Mouse (Mus musculus) gonadal fat pad, adult 2 months (tissue): ENCODE data around the gene Ccdc24. TPM values are rescaled to one million over a fixed set of nuclear protein-coding genes. Genes with fewer than 3 reads are reported as not detected.

ENCODE experiments used
- DNase-seq: peaks from one replicate; pipeline ENCODE4 v3.0.0-alpha.2; 2012; ENCODE audit warnings: low read depth
- polyA plus RNA-seq: library from polyadenylated mRNA; depleted of rRNA; stranded (reverse); fragments of >200 nt; gene quantifications from 2 replicates; pipeline ENCODE4 v1.2.3, GENCODE M21; 2012

The Ccdc24 gene
- polyA plus RNA-seq, 1 experiment: 3.3 TPM

- no peak for DNase-seq
Measured at GRCm38 (mm10) chr4:117855146-117855545, 17.2 kb downstream of the Ccdc24 start.

- no peak for DNase-seq
Measured at GRCm38 (mm10) chr4:117852152-117852868, 20.0 kb downstream of the Ccdc24 start.

GRCm38 (mm10) chr4:117850871-117851270, 21.5 kb downstream of the Ccdc24 start:
- no peak for DNase-seq

- DNase-seq: no peak
Measured at GRCm38 (mm10) chr4:117850176-117850575, 22.2 kb downstream of the Ccdc24 start.

- no peak for DNase-seq
Measured at GRCm38 (mm10) chr4:117849506-117849905, 22.9 kb downstream of the Ccdc24 start.

GRCm38 (mm10) chr4:117849063-117849462, 23.3 kb downstream of the Ccdc24 start:
- no peak for DNase-seq

DNA sequence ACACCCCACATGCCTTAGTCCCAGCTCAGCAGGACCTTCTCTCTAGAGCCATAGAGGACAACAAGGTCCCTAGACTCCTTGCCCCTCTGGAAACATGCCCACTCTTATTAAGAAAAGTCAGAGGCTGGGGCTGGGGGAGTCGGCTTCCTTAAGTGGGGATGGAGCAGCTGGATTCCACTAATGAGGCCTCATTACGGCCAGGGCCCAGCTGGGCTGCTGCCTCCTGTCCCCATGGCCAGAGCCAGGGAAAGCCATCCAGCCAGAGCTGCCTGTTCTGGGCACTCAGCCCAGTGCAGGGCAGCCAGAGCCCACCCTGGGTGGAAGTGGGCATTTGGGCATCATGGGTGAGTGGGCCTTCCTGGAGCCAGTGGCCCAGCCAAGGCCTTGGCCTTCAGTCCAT, 25.3 kb downstream of the Ccdc24 start:
- DNase-seq: no peak

- DNase-seq: no peak
Measured at GRCm38 (mm10) chr4:117846261-117846660, 26.1 kb downstream of the Ccdc24 start.

DNA sequence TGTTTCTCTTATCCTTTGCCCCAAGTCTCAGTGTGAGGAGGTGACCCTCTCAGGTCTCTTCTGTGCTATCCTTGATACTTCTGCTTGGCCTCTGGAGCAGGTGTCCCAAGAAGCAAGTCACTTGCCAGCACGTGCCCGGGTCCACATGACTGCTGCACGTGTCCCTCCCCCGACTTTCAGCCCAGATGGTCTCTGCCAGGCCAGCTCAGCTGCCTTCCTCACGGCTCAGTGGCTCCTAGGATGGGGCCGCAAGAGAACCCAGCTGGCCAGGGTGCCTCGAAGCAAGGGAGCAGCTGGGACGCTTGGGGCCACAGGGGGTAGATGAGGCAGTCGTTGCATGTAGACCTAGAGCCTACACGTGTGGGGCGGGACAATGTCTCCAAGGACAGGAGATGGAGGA, 27.0 kb downstream of the Ccdc24 start:
- no peak for DNase-seq

DNA sequence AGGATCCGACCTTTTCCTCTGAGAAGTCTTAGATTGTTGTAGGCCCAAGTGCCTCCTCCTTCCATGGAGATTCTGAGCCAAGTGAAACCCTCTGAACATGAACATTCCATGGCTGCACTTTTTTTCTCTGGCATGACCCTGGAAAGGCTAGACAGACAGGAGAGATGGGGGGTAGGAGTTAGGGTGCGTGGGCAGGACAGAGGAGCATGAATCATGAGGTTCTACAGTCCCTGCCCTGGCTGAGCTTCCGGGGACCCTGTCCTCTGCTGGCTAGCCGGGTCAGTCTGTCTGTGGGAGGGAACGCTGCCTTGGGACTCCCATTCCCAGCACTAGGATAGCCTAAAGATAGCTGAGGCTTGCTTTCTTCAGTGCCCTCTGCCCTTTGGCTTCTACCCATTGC, 27.9 kb downstream of the Ccdc24 start:
- no peak for DNase-seq

- DNase-seq: no peak
Measured at GRCm38 (mm10) chr4:117843101-117843500, 29.3 kb downstream of the Ccdc24 start.

GRCm38 (mm10) chr4:117841566-117841965, 30.8 kb downstream of the Ccdc24 start:
- DNase-seq: no peak

DNA sequence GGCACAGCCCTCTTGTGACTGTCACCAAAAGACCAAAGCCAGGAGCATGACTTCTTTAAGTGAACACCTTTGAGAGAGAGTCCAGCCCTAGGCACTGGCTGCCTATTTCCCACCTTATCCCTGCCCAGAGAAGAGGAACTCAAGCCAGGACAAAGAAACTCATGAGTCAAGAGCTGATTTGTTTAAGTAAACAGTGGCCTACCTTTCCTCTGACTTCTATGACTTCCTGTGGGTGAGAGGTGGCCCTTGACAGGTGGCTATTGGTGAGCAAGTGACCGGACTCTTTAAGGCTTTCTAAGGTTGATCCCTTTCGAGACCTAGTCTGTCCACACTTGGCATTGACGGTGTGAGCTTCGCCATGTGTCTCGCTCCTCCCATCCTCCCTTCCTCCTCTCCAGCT, 31.5 kb downstream of the Ccdc24 start:
- DNase-seq: no peak

GRCm38 (mm10) chr4:117839366-117839765, 33.0 kb downstream of the Ccdc24 start:
- no peak for DNase-seq

- DNase-seq: no peak
Measured at GRCm38 (mm10) chr4:117837271-117837670, 35.1 kb downstream of the Ccdc24 start.

GRCm38 (mm10) chr4:117836204-117836767, 36.1 kb downstream of the Ccdc24 start:
- no peak for DNase-seq

DNA sequence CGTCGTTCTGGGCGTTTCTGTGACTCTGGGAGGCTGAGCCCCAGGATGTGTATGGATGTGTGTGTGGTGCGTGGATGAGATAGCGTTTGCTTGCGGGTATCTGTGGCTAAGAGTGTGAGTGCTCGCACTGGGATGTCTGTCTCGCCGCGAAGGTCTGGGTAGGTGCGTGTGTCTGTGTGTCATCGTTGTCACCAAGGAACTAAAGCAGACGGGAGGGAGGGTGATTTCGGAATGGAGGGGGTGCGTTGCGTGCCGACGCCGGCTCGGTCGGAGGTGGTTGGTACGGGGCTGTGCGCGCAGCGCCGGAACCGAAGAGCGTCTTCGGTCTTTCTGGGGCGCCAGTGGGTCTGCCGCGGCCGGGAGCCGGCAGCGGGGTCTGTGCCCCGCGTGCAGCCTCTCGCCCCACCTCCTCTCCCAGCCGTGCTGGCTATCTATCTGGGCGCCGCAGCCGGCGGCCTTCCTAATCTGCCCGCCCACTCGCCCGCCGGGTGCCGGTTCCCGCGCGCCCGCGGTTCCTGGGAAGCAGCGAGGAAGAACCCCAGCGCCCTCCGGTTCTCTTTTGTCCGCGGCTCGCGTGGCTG, 36.7 kb downstream of the Ccdc24 start:
- no peak for DNase-seq

DNA sequence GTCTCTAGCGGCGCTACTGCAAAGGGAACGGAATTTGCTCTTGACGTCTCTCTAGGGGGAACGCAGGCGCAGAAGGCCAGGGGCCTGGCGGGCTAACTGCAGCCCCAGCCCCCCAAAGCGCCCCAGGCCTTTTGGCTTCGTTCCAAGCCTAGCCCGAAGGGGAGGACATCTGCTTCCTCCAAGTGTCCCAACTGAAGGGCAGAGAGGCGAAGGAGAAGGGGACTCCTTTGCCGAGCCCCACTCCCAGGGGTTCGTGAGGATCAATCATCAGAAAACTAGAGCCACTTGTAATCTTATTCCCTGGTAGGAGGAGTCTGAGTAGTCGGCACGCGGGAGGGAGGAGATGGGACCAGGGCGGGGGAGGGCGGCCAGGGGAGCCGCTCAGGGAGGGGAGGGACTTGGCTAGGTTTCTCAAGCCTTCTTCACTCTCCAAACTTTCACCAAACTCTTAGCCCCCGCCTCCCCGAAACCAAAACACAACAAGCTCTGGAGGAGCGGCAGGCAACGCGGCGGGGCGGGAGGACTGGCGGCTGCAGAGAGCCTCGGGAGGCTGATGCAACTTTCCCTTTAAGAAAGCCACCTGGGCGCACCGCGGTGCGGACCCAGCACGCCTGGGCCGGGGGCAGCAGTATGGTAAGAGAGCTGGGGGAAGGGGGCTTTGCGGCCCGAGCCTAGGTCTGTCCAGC, 37.4 kb downstream of the Ccdc24 start:
- no peak for DNase-seq

DNA sequence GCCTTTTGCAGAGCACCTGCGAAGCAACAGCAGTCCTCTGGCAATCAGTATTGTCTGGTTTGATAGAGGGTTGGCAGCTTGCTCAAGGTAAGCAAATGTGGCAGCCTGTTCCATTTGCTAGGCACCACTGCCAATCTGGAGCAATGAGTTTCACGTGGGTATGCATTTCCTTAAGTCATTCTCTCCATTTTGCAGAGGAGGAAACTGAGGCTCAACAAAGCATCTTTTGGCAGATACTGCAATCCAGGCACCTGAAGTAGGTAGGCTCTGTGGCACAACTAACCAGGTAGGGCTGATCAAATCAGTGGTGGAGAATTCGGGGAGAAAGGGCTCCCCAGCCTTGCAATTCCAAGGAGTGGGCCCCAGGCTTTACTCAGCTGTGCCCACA, 37.9 kb downstream of the Ccdc24 start, which contains the start of gene Slc6a9:
Gene Slc6a9 (plus strand): TSS at position 50 of the 388 bp plus-strand sequence.
- DNase-seq: no peak

GRCm38 (mm10) chr4:117831920-117832691, 40.3 kb downstream of the Ccdc24 start:
- DNase-seq: no peak

GRCm38 (mm10) chr4:117831499-117831898, 40.9 kb downstream of the Ccdc24 start:
- DNase-seq: no peak

DNA sequence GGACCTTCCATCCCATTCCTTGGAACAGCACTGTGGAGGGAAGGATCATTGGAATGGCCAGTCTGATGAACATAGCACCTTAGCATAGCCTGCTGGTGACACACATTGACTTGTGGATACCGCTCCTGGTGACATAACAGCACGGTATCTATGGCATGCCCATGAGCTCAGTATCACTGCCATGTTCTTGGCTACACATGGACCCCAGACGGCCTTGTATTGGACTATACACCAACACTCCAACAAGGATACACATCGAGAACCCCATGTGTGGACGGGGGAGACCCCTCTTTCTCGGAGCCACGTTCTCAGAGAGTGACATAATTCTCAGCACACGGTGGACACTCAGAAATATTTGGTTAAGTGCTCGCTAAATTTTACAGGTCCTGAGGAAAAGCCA, 41.6 kb downstream of the Ccdc24 start:
- DNase-seq: no peak
